Mouse (Mus musculus): ENCODE data around the gene Gpr18.

- no peak for TF ChIP-seq GATA1 (IDR thresholded peaks at IDR 0.05; ENCODE audit: low read length)
- no peak for TF ChIP-seq TAL1 (IDR thresholded peaks at IDR 0.05; ENCODE audit: low read length)
These were observed 12.2 kb downstream of the Gpr18 start for GRCm38 (mm10) chr14:121903381-121903876.
